Mouse (Mus musculus) neutrophil, adult 5-6 weeks (primary cell): Measurements from ENCODE around the gene Prpf8. TPM values are rescaled to one million over a fixed set of nuclear protein-coding genes. Genes with fewer than 3 reads are reported as not detected.

ENCODE experiments used
- ATAC-seq: fragments of 151-379, 151-347 bp; 2 replicates; pipeline ENCODE4 v1.8.0; 2017; ENCODE audit warnings: mild to moderate bottlenecking, moderate TSS enrichment; ENCODE audit not compliant: insufficient number of reproducible peaks, poor library complexity, low FRiP score, severe bottlenecking; ENCODE audit errors: extremely low read depth
- total RNA-seq: library from RNA; stranded (forward); fragments of 200-1000 nt; gene quantifications from 2 replicates; pipeline ENCODE4 v1.2.3, GENCODE M21; 2017

The Prpf8 gene
- total RNA-seq, 1 experiment from 2014 or later, result 91.5 TPM

DNA sequence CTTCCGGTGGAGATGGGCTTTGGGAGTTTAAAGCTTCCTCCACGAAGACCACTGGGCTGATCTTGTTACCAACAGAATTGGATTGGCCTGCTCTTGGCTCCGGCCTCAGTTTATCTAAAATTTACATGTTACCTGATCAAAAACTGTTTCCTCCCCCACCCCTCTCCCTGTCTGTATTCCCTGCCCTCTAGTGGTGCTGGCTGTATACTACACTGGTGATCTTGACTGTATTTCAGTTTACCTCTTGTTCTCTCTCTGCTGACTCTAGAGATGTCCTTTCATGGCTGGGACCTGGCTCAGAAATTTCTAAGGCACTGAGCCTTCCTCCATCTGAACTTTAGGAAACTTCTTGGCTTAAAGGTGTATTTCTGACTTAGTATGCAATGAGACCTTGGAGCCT, 28.4 kb upstream of the Prpf8 start:
- no peak for ATAC-seq

- no peak for ATAC-seq
These were observed 28.0 kb upstream of the Prpf8 start for GRCm38 (mm10) chr11:75458628-75459041.

DNA sequence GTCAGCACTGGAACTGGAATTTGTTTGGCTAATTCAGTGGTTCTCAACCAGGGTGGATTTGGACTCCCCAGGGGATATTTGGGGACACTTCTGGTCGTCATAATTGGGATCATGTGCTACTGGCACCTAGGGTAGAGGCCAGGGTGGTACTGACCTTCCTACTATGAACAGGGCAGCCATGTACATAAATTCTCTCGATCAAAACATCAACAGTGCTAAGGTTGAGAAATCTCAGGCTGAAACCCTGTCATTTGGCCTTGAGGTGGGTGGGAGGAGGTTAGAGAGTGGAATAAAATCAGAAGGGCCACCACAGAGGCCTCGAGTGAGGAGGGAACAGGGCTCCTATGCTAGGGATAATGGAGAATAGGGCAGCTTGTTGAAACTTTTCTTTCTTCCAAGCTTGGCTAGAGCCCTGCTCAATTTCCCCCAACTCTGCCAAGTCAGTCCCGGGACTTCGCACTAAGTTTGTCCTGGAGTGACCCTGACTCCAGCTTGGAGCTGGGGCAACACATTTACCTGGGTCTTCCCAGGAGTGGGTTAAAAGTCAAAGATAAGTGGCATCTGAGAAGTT, 27.4 kb upstream of the Prpf8 start:
- no peak for ATAC-seq

- ATAC-seq, result no peak
These were observed 26.9 kb upstream of the Prpf8 start for GRCm38 (mm10) chr11:75459751-75460102.

DNA sequence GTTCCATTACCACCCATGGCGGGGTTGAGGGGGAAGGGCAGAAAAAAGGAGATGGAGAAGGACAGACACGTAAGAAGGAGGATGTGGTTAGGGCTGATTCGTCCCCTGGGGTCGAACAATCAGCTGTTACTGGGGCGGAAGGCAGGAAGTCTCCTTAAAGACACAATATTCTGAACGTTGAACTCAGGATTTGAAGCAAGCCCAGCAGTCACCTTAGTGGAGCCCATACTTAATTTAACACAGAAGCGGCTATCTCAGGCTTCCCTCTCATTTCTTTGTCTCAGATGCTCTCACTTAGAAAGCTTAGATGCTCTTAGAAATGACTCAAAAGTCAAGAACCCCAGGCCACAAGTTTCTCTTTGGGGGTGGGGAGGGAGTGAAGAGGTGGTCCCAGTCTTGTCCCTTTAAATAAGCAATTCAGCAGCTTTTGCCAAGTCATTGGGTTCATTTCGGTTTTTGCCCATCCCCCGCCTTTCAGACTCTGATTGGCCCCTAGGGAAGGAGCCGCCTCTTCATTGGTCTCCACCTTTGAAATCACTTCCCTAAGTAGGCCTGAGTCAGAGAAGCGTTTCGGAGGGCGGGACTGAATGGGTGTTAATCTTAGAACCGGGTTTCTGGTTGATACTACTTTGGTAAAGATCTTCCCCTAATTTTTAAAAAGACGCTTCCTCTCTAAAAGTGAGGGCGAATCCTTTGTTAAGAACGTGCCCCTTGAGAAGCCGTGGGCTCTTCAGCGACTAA, 26.3 kb upstream of the Prpf8 start:
- ATAC-seq, result peak; percentile 43

GRCm38 (mm10) chr11:75460844-75461742, 25.5 kb upstream of the Prpf8 start, which contains the start of gene Tlcd2:
Gene Tlcd2, plus strand, starts transcription at chr11:75461715.
- peak; percentile 78 for ATAC-seq

DNA sequence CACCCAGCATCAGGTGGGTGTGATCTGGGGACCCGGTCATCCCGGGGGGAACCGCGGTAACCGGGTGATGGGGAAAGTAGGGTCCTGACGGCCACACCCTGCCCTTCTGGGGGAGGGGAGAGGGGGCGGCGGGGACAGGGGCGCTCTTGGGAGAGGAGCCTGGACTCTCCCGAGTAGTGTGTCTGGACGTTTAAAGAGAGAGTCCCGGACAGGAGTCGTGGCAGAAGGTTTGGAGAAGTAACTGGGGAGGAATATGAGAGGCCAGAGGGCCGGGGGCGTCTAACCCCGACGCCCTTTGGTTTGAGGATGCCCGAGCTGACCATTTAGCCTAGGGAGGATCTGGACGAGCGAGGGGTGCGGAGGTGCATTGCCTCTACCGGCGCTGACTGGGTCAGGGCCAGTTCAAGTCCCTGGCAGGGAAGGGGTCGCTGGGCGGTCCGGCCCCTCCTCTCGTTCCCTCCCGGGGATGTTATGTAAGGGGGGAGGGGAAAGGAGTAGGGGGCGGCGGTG, 24.8 kb upstream of the Prpf8 start:
- no peak for ATAC-seq

DNA sequence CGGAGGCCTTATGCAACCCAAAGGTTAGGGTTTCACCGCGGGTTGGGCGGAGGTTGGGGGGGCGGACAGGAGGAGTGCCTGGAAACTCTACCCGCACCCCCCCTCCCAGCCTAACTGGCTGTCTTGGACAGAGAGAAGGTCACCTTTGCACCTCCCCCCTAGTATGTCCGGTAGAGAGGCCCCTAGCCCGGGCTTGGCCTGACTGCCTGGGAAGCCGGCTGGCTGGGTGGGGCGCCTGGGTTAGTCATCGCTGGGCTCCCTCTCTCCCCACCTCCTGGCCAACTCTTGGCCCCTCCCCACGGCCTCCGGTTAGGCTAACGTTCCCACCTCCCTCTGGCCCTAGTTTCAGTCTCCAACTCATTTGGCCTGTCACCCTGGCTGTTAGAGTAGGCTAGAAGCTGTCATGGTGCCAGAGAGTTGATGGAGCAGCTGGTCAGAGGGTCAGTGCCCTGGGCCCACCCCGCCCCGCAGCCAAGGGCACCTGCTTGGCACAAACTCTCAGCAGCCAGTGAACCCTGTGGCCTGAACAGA, 24.3 kb upstream of the Prpf8 start:
- ATAC-seq, result no peak

DNA sequence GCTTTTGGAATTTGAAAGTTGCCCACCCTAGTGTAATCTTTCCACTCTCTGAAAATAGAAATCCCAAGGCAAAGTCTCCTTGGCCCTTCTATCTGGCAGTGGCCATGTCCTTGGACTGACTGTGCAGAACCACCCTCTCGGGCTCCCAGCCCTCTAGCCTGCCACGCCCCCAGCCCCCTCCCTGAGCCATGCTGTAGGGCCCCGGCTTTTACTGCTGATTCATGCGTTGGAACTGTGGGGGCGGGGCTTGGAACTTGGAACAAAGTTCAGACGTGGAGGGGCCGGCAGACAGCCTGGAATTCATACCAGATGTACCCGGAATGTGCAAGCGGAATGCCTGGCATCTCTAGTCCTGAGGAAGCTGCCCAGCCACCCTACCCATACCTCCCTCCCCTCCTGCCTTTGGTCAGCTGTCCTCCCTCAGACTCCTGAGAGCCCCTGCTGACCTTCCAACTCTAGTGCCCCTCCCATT, 23.7 kb upstream of the Prpf8 start:
- ATAC-seq, result no peak

DNA sequence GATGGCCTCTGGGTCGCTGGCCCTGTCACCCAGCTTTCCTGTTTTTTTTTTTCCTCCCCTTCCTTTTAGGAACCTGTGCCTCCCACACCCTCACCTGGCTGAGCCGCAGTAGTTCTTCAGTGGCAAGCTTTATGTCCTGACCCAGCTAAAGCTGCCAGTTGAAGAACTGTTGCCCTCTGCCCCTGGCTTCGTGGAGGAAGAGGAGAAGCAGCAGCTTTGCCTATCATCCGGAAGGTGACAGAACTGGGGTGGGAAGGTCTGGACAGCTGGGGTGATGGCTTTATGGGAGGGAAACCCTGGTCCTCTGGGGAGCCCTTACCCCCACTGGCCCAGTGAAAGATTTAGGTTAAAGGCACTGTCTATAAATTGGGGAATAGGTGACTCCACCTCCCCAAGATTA, 23.0 kb upstream of the Prpf8 start:
- ATAC-seq, result no peak

GRCm38 (mm10) chr11:75464417-75464816, 22.2 kb upstream of the Prpf8 start:
- no peak for ATAC-seq

DNA sequence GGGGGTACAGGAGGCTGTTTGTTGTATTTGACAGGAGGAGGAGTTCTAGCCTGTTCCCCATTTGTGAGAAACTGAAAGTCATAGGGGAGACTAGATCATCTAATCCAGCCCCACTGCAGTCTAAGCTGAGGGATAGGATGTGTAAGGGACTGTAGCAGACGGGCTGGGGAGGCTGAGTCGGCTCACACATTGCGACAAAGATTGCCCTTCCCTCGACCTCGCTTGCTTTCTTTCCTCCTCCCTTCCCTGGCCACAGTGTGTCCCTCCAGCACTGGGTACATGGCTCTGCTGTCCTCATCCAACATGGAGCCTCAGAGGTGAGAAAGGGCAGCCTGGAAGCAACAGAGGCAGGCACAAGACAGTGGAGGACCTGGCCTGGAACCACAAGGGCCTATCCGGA, 21.6 kb upstream of the Prpf8 start:
- ATAC-seq, result no peak

DNA sequence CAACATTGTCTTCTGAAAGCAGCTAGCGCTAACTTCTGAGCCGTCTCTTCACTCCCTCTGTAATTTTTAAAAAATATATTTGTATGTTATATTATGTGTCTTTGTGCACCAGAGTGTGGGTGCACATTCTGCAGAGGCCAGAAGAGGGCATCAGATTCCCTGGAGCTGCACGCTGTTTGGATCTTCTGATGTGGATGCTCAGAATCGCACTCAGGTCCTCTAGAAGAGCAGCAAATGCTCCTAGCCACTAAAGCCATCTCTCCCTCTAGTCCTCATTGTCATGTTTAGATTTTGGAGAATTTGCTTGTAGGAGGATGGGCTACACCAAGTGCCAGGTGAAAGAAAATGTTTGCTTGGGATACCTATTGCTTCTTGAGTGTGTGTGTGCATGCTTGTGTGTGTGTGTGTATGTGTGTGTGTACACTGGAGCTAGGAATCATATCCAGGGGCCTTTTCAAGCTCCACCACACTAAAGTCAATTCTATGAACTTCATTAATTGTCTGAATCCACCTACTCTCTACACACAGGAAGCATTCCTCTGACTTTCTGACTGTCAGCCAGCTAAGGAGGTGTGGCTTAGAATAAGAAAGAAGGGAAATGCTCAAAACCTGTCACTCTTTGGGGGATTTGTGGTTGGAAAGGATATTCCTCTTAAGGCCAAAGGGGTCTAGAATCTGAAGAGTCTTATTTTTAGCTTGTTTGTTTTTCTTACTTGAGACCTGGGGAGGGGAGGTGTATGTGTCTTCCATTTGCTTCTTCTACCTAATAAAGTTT, 19.7 kb upstream of the Prpf8 start:
- ATAC-seq, result no peak

DNA sequence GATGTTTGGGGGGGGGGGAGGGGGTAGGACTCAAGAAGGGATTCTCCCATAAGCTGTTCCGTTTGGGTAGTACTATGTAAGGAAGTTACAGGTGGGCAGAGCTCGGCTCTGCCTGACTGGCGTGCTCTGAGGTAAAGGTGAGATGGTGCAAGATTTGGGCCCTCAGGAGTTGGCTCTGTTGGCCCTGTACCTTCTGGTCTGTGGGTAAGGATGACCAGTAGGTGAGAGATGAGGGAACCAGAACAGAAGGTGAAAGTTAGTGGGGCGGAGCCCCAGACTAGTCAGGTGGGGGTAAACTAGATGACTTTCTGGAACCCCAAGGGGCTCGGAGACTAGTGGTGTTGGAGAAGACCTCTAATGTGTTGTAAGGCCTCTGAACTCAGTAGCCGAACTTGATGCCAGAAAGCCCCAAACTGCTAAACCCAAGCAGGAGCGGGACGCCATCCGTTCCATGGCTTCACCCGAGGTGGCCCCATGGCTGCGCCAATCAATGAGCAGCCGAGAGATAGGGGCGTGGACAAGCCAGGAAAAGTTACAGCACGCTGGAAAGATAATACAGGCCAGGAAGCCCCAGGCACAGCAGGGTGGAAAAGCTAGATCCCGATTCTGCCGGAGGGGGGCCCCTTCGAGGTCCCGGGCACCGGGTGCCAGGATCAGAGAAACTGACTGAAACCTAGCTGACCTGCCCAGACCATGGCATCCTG, 19.0 kb upstream of the Prpf8 start:
- no peak for ATAC-seq

GRCm38 (mm10) chr11:75468410-75468809, 18.2 kb upstream of the Prpf8 start:
- ATAC-seq, result no peak

GRCm38 (mm10) chr11:75469261-75469660, 17.4 kb upstream of the Prpf8 start:
- no peak for ATAC-seq

GRCm38 (mm10) chr11:75470675-75471074, 15.9 kb upstream of the Prpf8 start:
- ATAC-seq, result no peak

GRCm38 (mm10) chr11:75472469-75473081, 14.0 kb upstream of the Prpf8 start:
- peak; percentile 48; the same call in 1 of the 2 replicates for ATAC-seq
